Mouse (Mus musculus): ENCODE data around the gene Zfp212. TPM values are rescaled to one million over a fixed set of nuclear protein-coding genes. Genes with fewer than 3 reads are reported as not detected.

Zfp212 gene
- polyA plus RNA-seq, 1 experiment from 2014 or later: 9.1 TPM

Other genes with a start within 250 kb of the Zfp212 start
- 209 and 219 TPM in 2 replicates for gene Pdia4, start 107.0 kb upstream of the Zfp212 start, polyA plus RNA-seq (2016; fragmentation: Nextera tagmentation; extraction: Ambion mirVana)
- gene Zfp786, start 89.6 kb upstream of the Zfp212 start, polyA plus RNA-seq (2016; fragmentation: Nextera tagmentation; extraction: Ambion mirVana): 1.3 and 1.6 TPM in 2 replicates
- gene Zfp398, start 84.8 kb upstream of the Zfp212 start, polyA plus RNA-seq (2016; fragmentation: Nextera tagmentation; extraction: Ambion mirVana): 3.7 and 4.7 TPM in 2 replicates
- gene Zfp282, start 43.3 kb upstream of the Zfp212 start, polyA plus RNA-seq (2016; fragmentation: Nextera tagmentation; extraction: Ambion mirVana): 10.3 and 10.8 TPM in 2 replicates
- gene Zfp956, start 32.9 kb downstream of the Zfp212 start, polyA plus RNA-seq (2016; fragmentation: Nextera tagmentation; extraction: Ambion mirVana): 2.8 and 3.1 TPM in 2 replicates
- gene Zfp777, start 128.4 kb downstream of the Zfp212 start, polyA plus RNA-seq (2016; fragmentation: Nextera tagmentation; extraction: Ambion mirVana): 3.9 and 4.9 TPM in 2 replicates
- gene Zfp746, start 166.1 kb downstream of the Zfp212 start, polyA plus RNA-seq (2016; fragmentation: Nextera tagmentation; extraction: Ambion mirVana): 12.8 and 15.3 TPM in 2 replicates